Mouse (Mus musculus) heart, adult 2 months (tissue): ENCODE measurements at regions not wholly inside any gene's neighbourhood (a gene's known extent, or its start where the extent isn't known, plus 50 kb on each side); places are given as distances from the start of the nearest gene placed in this dataset.

Experiments used
- DNase-seq, 2 experiments: peaks; one replicate each; pipeline ENCODE4 v3.0.0; 2021
- H3K27ac ChIP-seq: fragments of 200-600 bp; 2 replicates; pipeline ENCODE4 v1.8.1; 2022
- H3K27me3 ChIP-seq: fragments of 200-500 bp; 2 replicates; pipeline ENCODE4 v1.6.1; 2012; ENCODE audit warnings: mild to moderate bottlenecking, low read length, inconsistent platforms, mixed read lengths; ENCODE audit not compliant: control insufficient read depth, insufficient read depth
- H3K36me3 ChIP-seq: fragments of 200-500 bp; 2 replicates; pipeline ENCODE4 v1.6.1; 2012; ENCODE audit warnings: low read length, inconsistent platforms; ENCODE audit not compliant: control insufficient read depth, insufficient read depth
- H3K4me1 ChIP-seq: fragments of 200-500 bp; 2 replicates; pipeline ENCODE4 v1.6.1; 2011; ENCODE audit warnings: low read length; ENCODE audit not compliant: control insufficient read depth, insufficient read depth
- H3K4me3 ChIP-seq: fragments of 200-600 bp; 2 replicates; pipeline ENCODE4 v1.8.1; 2022
- H3K79me2 ChIP-seq: fragments of 200-500 bp; replicated peaks from 2 replicates; pipeline ENCODE4 v1.6.1; 2012; ENCODE audit warnings: mild to moderate bottlenecking, inconsistent platforms, low read length, moderate library complexity, mixed read lengths; ENCODE audit not compliant: control insufficient read depth, insufficient read depth
- H3K9ac ChIP-seq: fragments of 200-500 bp; 2 replicates; pipeline ENCODE4 v1.6.1; 2012; ENCODE audit warnings: low read depth, mild to moderate bottlenecking, control low read depth, inconsistent platforms, low read length, mixed read lengths
- CTCF ChIP-seq: fragments of 200-600 bp; IDR thresholded peaks from 2 replicates; pipeline ENCODE4 v1.8.1; 2022; ENCODE audit warnings: antibody characterized with exemption, mild to moderate bottlenecking, moderate library complexity
- EP300 ChIP-seq: fragments of 200-500 bp; IDR thresholded peaks from 2 replicates; pipeline ENCODE4 v1.6.1; 2011; ENCODE audit warnings: low read depth, low read length, control low read depth; ENCODE audit not compliant: insufficient read depth
- POLR2A ChIP-seq: fragments of 200-500 bp; IDR thresholded peaks from 2 replicates; pipeline ENCODE4 v1.6.1; 2011; ENCODE audit warnings: mild to moderate bottlenecking, low read depth, low read length, control low read depth; ENCODE audit not compliant: insufficient read depth
- WGBS: fragments of 180-500 bp; shearing (Covaris S2); methylation state at CpG from one replicate; pipeline ENCODE4 v1.1.7; 2018; 5-methylcytosine and 5-hydroxymethylcytosine counted together
- intact Hi-C: fragments of 180-260 bp; cut with DNase I; formaldehyde crosslinking; loops from one replicate; pipeline ENCODE4 v1.15.1; 2025

GRCm38 (mm10) chr17:31753113-31753858 is 75.7 kb downstream of the Cryaa start:
- no peaks in the 10 kb centered on the region for H3K27me3 ChIP-seq
- no peak overlapping the region for H3K4me3 ChIP-seq
- DNase-seq: peak in 1 of 2 experiments; percentile 64
- no peak overlapping the region for H3K9ac ChIP-seq
- H3K36me3 ChIP-seq: no peaks in the 10 kb centered on the region
- 0 out of 2 replicates have a peak, but pooled peaks have one; percentile 40 for TF ChIP-seq EP300
- TF ChIP-seq POLR2A: no peak
- intact Hi-C loops: no loop called here
- peaks cover 3% of the 10 kb centered on the region for H3K4me1 ChIP-seq
- no peak overlapping the region for H3K27ac ChIP-seq
- H3K79me2 ChIP-seq: no peaks in the 10 kb centered on the region
- WGBS: 67% methylated on average over 9 of the region's 9 CpGs

GRCm38 (mm10) chr17:31753859-31754229 is 76.2 kb downstream of the Cryaa start:
- intact Hi-C loops: no loop called here
- Histone ChIP-seq H3K9ac (no peak overlapping the region), H3K27me3 (no peaks in the 10 kb centered on the region), H3K36me3 (no peaks in the 10 kb centered on the region), H3K27ac (no peak overlapping the region), H3K4me3 (no peak overlapping the region), H3K4me1 (peaks cover 2% of the 10 kb centered on the region), H3K79me2 (no peaks in the 10 kb centered on the region)
- TF ChIP-seq EP300: no peak
- no peak for TF ChIP-seq CTCF
- TF ChIP-seq POLR2A: no peak
- no peak for DNase-seq
- WGBS: 62% methylated on average over 4 of the region's 4 CpGs

- DNase-seq: no peak
- intact Hi-C loops: no loop called here
Measured at GRCm38 (mm10) chr17:31760465-31760864, 82.9 kb downstream of the Cryaa start.

GRCm38 (mm10) chr17:31763078-31763477 is 85.5 kb downstream of the Cryaa start:
- no peak for DNase-seq
- Histone ChIP-seq H3K36me3 (no peaks in the 10 kb centered on the region), H3K4me1 (peaks cover 6% of the 10 kb centered on the region; the same call in 1 of the 2 replicates), H3K27me3 (no peaks in the 10 kb centered on the region), H3K27ac (no peak overlapping the region), H3K4me3 (no peak overlapping the region), H3K9ac (no peak overlapping the region), H3K79me2 (no peaks in the 10 kb centered on the region)
- TF ChIP-seq EP300 (no peak), CTCF (peak; percentile 49)
- intact Hi-C loops: no loop called here
- WGBS: 77% methylated on average over 5 of the region's 5 CpGs

More at GRCm38 (mm10) chr17:31760465-31760864, 82.9 kb downstream of the Cryaa start:
- Histone ChIP-seq H3K4me3 (no peak overlapping the region), H3K79me2 (no peaks in the 10 kb centered on the region), H3K27ac (no peak overlapping the region), H3K4me1 (no peaks in the 10 kb centered on the region), H3K9ac (no peak overlapping the region), H3K27me3 (no peaks in the 10 kb centered on the region), H3K36me3 (no peaks in the 10 kb centered on the region)
- TF ChIP-seq CTCF (no peak), EP300 (no peak), POLR2A (no peak)
- 91% methylated on average over 2 of the region's 2 CpGs for WGBS

DNA sequence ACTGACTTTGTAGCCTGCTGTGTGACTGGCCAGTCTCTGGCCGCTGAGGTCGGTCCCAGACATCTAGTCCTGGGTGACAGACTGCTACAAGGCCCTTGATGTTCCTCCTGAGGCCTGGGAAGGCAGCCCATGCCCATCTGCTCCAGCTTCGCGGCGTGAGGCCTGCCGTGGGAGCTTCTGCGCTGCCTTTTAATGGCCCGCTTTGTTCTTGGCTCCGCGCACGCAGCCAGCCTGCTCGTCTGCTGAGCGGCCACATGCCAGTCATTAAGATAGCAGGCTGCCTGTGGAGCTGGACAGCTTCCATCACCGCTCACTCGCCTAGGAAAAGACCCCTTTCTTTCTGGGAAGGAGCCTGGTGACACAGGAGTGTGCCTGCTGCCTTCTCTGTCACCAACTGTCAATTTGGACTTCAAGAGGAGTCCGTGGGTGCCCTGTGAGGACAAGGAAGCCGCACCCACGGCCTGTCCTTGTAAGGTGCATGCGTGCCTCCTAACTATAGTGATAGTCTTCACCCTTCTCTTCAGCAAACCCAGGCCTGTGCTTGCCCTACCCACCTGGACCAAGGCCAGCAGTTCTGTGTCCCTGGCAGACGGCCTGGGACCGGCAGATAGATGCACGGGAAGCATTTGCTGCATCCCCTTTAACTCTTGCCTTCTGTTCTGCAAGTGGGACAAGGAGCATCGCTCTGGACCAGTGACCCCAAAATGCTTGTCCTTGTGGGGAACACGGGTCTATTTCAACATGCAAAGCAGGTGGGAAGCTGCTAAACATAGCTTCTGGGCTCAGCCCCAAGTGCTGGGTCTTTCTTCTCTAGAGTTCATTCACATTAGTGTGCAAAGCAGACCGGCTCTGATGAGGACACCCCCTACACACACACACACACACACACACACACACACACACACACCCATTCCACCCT is 88.6 kb downstream of the Sik1 start:
- Histone ChIP-seq H3K4me1 (peaks cover 6% of the 10 kb centered on the region; the same call in 1 of the 2 replicates), H3K79me2 (no peaks in the 10 kb centered on the region), H3K9ac (peak overlapping the region; percentile 21; the same call in 1 of the 2 replicates), H3K27me3 (no peaks in the 10 kb centered on the region), H3K36me3 (no peaks in the 10 kb centered on the region), H3K27ac (peak overlapping the region; percentile 81), H3K4me3 (no peak overlapping the region)
- DNase-seq: peak; percentile 75 to 78
- TF ChIP-seq EP300: peak; percentile 73
- no peak for TF ChIP-seq CTCF
- TF ChIP-seq POLR2A: no peak
- 28% methylated on average over 25 of the region's 25 CpGs for WGBS
- intact Hi-C loops: loop anchor here (2.0 kb wide), 1 partner anchor 22 kb away; no protein-coding TSS in a partner anchor
